Mouse (Mus musculus): ENCODE measurements around the gene Erf. TPM values are rescaled to one million over a fixed set of nuclear protein-coding genes. Genes with fewer than 3 reads are reported as not detected.

Gene Erf
- polyA plus RNA-seq, 1 experiment from 2014 or later, result 22.3 TPM

DNA sequence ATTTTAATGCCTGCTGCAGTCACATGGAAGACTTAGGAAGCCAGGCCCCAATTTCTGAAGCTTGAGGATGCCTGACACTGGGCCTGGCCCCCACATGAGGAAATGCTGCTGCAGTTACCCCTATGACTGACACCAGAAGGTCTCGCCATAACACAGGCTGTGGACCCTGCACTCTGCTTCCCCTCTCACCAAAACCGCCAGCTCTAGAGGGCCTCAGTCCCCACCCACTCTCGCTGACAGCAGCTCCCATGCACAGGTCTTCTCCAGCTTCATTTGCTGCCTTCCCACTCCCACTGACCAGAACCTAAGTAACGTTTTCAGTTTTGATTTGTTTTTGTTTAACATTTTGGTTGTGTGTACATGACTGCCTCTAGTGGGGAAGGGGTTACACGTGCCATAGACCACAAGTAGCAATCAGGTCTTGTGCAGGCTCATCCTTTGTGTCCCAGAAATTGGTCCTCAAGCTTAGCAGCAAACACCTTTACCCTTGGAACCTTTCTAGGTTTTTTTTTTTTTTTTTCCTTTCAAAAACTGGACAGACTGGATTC lies 18.4 kb downstream of the Erf start:
- no peaks in the 10 kb centered on the region for H3K9me3 ChIP-seq
- ATAC-seq (ENCODE audit: insufficient number of reproducible peaks, insufficient read depth, low FRiP score, low TSS enrichment, low read depth), result no peak
- WGBS, result 75% methylated on average over 5 of the region's 5 CpGs
- H3K36me3 ChIP-seq, result peaks cover 86% of the 10 kb centered on the region
- no peaks in the 10 kb centered on the region for H3K27me3 ChIP-seq
- no peak overlapping the region for H3K9ac ChIP-seq (replicated peaks)
- H3K4me1 ChIP-seq (replicated peaks), result peaks cover 22% of the 10 kb centered on the region
- no peak overlapping the region for H3K4me3 ChIP-seq (replicated peaks)
- H3K4me2 ChIP-seq, result no peak overlapping the region
- no peak overlapping the region for H3K27ac ChIP-seq

DNA sequence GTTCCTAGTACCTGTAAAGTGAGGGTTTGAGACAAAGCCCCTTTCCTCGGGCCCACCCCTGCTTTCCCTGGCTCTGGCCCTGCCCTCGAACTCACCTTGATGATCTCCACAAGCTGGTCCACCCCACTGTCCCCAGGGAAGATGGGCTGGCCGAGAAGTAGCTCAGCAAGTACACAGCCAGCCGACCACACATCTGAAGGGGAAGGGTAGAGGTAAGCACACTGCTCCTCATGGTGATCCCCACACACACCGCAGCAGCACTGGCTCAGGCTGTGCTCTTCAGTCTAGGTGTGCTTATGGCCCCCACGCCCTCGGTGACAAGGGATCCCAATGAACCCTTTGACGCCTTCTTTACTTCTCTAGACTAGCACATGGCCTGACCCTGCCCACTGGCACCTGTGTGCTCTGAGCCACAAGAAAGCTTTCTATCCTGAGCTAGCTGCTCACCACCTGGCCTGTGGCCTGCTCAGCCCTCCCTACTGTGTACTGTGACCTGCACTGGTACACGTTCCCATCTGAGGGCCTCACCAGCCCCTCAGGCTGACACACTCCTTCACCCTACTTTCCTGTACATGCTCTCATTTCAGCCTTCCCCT lies 19.8 kb downstream of the Erf start:
- Histone ChIP-seq H3K9ac (replicated peaks) (no peak overlapping the region), H3K4me3 (replicated peaks) (no peak overlapping the region), H3K27ac (no peak overlapping the region), H3K36me3 (peaks cover 100% of the 10 kb centered on the region), H3K27me3 (no peaks in the 10 kb centered on the region), H3K4me2 (no peak overlapping the region), H3K9me3 (no peaks in the 10 kb centered on the region), H3K4me1 (replicated peaks) (peaks cover 11% of the 10 kb centered on the region)
- ATAC-seq (ENCODE audit: insufficient number of reproducible peaks, insufficient read depth, low FRiP score, low TSS enrichment, low read depth), result no peak
- 88% methylated on average over 9 of the region's 9 CpGs for WGBS

DNA sequence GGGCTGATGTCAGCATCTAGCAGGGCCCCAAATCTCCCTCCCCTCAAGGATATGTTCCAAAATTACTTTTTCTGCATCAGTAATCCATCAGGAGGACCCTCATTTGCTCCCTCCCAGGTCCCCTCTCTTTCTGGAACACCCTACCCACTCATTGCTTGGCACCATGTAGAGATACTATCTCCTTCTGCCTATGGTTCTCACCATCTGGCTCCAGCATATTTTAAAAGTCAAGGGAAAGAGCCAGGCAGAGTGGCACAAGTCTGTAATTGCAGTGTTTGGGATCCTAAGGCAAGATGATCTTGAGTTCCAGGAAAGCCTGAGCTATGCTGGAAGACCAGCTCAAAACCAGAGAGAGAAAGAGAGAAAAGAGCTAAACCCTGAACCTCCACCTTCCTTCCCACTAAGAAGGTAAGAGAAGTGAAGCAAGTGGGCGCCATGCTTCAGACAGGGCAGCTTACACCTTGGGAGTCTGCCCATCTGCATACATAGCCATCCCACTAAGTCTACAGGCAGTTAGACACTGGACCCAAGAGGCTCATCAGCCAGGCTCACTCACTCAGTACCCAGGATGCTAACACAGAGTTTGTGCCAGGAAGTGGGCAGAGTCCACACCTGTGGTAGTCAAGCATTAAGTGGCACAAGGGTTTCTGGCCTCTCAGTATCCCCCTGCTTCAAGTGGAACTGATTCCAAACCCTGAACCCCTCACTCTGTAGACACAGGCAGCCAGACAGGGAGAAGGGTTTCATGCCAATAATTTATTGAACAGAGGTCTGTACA lies 22.8 kb downstream of the Erf start:
- WGBS, result 84% methylated on average over 1 of the region's 1 CpGs
- no peaks in the 10 kb centered on the region for H3K9me3 ChIP-seq
- no peak overlapping the region for H3K4me3 ChIP-seq (replicated peaks)
- H3K9ac ChIP-seq (replicated peaks), result no peak overlapping the region
- no peak for ATAC-seq (ENCODE audit: insufficient number of reproducible peaks, insufficient read depth, low FRiP score, low TSS enrichment, low read depth)
- H3K27me3 ChIP-seq, result no peaks in the 10 kb centered on the region
- peaks cover 99% of the 10 kb centered on the region for H3K36me3 ChIP-seq
- no peak overlapping the region for H3K4me2 ChIP-seq
- no peak overlapping the region for H3K27ac ChIP-seq
- no peaks in the 10 kb centered on the region for H3K4me1 ChIP-seq (replicated peaks)

GRCm38 (mm10) chr7:25222275-25222967 lies 28.1 kb downstream of the Erf start:
- 88% methylated on average over 10 of the region's 10 CpGs for WGBS
- H3K27ac ChIP-seq, result no peak overlapping the region

GRCm38 (mm10) chr7:25221102-25221883 lies 29.3 kb downstream of the Erf start, which contains the start of gene Zfp526:
Zfp526 (plus strand) TSS chr7:25221425.
- under 1% methylated on average over 45 of the region's 45 CpGs for WGBS
- Histone ChIP-seq H3K9me3 (no peaks in the 10 kb centered on the region), H3K4me1 (replicated peaks) (peaks cover 27% of the 10 kb centered on the region), H3K27ac (peak within 1 kb of the TSS; percentile 84), H3K9ac (replicated peaks) (peak within 1 kb of the TSS; percentile 71), H3K27me3 (no peaks in the 10 kb centered on the region), H3K4me3 (replicated peaks) (peak within 1 kb of the TSS; percentile 71), H3K4me2 (peak within 1 kb of the TSS; percentile 92), H3K36me3 (peaks cover 44% of the 10 kb centered on the region)
- ATAC-seq (ENCODE audit: insufficient number of reproducible peaks, insufficient read depth, low FRiP score, low TSS enrichment, low read depth), result peak; percentile 96

More at GRCm38 (mm10) chr7:25222275-25222967, 28.1 kb downstream of the Erf start:
- no peaks in the 10 kb centered on the region for H3K27me3 ChIP-seq
- peak overlapping the region; percentile 71 for H3K4me3 ChIP-seq (replicated peaks)
- no peak for ATAC-seq (ENCODE audit: insufficient number of reproducible peaks, insufficient read depth, low FRiP score, low TSS enrichment, low read depth)
- peaks cover 27% of the 10 kb centered on the region for H3K4me1 ChIP-seq (replicated peaks)
- peaks cover 50% of the 10 kb centered on the region for H3K36me3 ChIP-seq
- no peaks in the 10 kb centered on the region for H3K9me3 ChIP-seq
- peak overlapping the region; percentile 71; the same call in 1 of the 2 replicates for H3K9ac ChIP-seq (replicated peaks)
- H3K4me2 ChIP-seq, result peak overlapping the region; percentile 92

- peak within 1 kb of the TSS; percentile 92 for H3K4me2 ChIP-seq
- no peak for ATAC-seq (ENCODE audit: insufficient number of reproducible peaks, insufficient read depth, low FRiP score, low TSS enrichment, low read depth)
- peaks cover 40% of the 10 kb centered on the region for H3K36me3 ChIP-seq
- H3K4me3 ChIP-seq (replicated peaks), result peak within 1 kb of the TSS; percentile 71
- no peaks in the 10 kb centered on the region for H3K27me3 ChIP-seq
- 11% methylated on average over 20 of the region's 20 CpGs for WGBS
- H3K9ac ChIP-seq (replicated peaks), result peak within 1 kb of the TSS; percentile 71
- no peaks in the 10 kb centered on the region for H3K9me3 ChIP-seq
- H3K27ac ChIP-seq, result peak within 1 kb of the TSS; percentile 84
- peaks cover 27% of the 10 kb centered on the region for H3K4me1 ChIP-seq (replicated peaks)
Measured at GRCm38 (mm10) chr7:25220457-25221101, 30.0 kb downstream of the Erf start, which contains the start of gene Dedd2. Dedd2 (minus strand) TSS chr7:25220615.

DNA sequence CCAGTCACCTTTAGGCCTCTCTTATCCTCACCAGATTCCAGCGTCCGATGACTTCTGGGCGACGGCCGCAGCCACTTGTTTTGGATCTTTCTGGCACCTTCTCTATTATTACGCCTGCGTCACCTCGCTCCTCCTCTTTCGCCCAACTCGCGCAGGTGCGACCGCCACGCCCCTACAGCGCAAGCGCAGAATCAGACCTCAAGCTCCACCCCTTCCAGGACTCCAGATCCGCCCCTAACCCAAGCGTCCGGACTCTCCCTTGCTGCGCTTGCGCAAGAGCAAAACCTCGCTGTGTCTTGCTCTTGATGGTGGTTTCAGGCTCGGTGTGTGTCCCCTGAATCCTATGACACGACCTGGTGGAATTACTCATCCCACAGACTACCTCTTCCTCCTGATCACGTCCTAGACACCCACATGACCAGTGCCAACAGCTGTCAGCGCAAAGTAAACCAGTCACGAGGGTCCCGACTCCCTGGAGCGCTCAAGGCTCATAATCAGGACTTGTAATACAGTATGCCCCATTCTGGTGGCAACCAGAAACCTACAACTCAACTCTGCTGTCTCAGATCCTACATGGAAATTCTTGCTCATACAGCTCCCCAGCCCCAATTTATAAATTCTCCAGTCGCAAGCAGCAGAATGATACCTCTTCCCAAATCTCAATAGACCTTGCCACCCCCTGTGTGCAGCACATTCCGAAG lies 30.7 kb downstream of the Erf start:
- WGBS, result 3% methylated on average over 31 of the region's 31 CpGs
- Histone ChIP-seq H3K27me3 (no peaks in the 10 kb centered on the region), H3K4me3 (replicated peaks) (peak overlapping the region; percentile 71), H3K9me3 (no peaks in the 10 kb centered on the region), H3K4me2 (peak overlapping the region; percentile 92), H3K27ac (peak overlapping the region; percentile 82), H3K36me3 (peaks cover 35% of the 10 kb centered on the region), H3K9ac (replicated peaks) (peak overlapping the region; percentile 71; the same call in 1 of the 2 replicates), H3K4me1 (replicated peaks) (peaks cover 27% of the 10 kb centered on the region)
- peak; percentile 61 for ATAC-seq (ENCODE audit: insufficient number of reproducible peaks, insufficient read depth, low FRiP score, low TSS enrichment, low read depth)

DNA sequence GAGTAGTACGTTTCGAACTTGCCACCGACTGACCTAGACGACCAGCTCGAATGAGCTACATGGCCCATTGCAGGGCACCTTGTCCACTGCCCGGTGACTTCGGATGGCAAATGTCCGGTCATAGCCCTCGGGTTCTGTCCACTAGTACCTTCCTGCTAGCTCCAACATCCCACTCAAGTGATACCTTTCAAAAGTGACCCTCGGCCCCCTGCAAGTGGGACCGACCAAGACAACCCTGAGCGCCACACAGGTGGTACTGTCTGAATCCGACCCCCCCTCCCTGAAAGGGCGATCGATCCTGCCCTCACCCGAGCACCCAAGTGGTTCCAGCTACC lies 31.2 kb downstream of the Erf start:
- H3K9me3 ChIP-seq, result no peaks in the 10 kb centered on the region
- peak overlapping the region; percentile 92 for H3K4me2 ChIP-seq
- under 1% methylated on average over 16 of the region's 16 CpGs for WGBS
- peaks cover 27% of the 10 kb centered on the region for H3K4me1 ChIP-seq (replicated peaks)
- ATAC-seq (ENCODE audit: insufficient number of reproducible peaks, insufficient read depth, low FRiP score, low TSS enrichment, low read depth), result peak; percentile 9
- H3K27me3 ChIP-seq, result no peaks in the 10 kb centered on the region
- H3K27ac ChIP-seq, result peak overlapping the region; percentile 82
- peak overlapping the region; percentile 71 for H3K9ac ChIP-seq (replicated peaks)
- peak overlapping the region; percentile 71 for H3K4me3 ChIP-seq (replicated peaks)
- H3K36me3 ChIP-seq, result peaks cover 33% of the 10 kb centered on the region

DNA sequence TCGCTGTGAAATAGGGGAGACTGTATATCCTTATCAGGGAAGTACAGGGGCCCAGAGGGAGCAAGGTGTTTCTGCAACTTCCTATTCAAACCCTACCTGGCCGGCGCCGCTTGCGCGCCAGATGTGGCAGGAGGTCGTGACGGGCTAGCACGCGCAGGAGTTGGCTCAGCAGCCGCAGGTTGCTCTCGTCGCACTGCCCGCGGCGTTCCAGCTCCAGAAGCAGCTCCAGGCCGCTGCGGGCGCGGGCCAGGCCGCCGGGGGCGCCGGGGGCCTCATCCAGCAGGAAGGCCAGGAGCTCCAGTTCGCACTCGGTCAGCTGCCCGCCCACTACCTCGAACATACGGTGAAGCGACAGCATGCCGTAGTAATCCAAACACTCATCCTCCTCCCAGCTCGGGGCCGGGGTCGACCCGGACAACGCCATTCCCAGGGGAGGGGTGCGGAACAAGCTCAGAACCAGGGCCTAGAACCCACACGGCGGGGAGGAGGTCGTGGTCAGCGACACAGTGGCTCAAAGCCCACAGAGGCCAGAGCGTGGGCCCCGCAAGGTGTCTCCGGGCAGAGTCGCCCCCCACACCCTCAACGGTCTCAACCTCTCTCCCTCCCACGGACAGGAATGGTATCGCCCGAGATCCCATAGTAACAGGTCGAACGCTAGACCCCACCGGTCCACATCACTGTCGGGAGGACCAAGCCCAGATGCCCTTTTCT lies 31.7 kb downstream of the Erf start:
- Histone ChIP-seq H3K27ac (peak overlapping the region; percentile 82), H3K4me3 (replicated peaks) (peak overlapping the region; percentile 71), H3K9me3 (no peaks in the 10 kb centered on the region), H3K27me3 (no peaks in the 10 kb centered on the region), H3K4me2 (peak overlapping the region; percentile 92), H3K36me3 (peaks cover 30% of the 10 kb centered on the region), H3K9ac (replicated peaks) (peak overlapping the region; percentile 71), H3K4me1 (replicated peaks) (peaks cover 27% of the 10 kb centered on the region)
- under 1% methylated on average over 53 of the region's 53 CpGs for WGBS
- peak; percentile 6 for ATAC-seq (ENCODE audit: insufficient number of reproducible peaks, insufficient read depth, low FRiP score, low TSS enrichment, low read depth)

Measured in limb, embryonic 12.5 days (tissue).